Mouse (Mus musculus) intestine, embryonic 14.5 days (tissue): Measurements from ENCODE around the gene Agrn. TPM values are rescaled to one million over a fixed set of nuclear protein-coding genes. Genes with fewer than 3 reads are reported as not detected.
A peak's percentile ranks its signal among the peaks of the same experiment; 100 is the strongest.

Experiments
- ATAC-seq: fragments of 200-750 bp; cut with Nextera tagmentation; replicated peaks from 2 replicates; pipeline ENCODE4 v1.8.0; 2017; ENCODE audit warnings: low read depth, moderate number of reproducible peaks, moderate TSS enrichment, moderate library complexity; ENCODE audit not compliant: low FRiP score, low TSS enrichment
- DNase-seq: peaks from one replicate; pipeline ENCODE4 v3.0.0-alpha.2; 2018; ENCODE audit warnings: low spot score
- H3K27ac ChIP-seq: fragments of 300-500 bp; sonication (generic); 2 replicates; pipeline ENCODE4 v1.5.1; 2014; ENCODE audit warnings: low read depth, mild to moderate bottlenecking, control low read depth
- H3K27me3 ChIP-seq: fragments of 300-500 bp; sonication (generic); replicated peaks from 2 replicates; pipeline ENCODE4 v1.6.1; 2014; ENCODE audit warnings: low read length, control low read depth; ENCODE audit not compliant: control insufficient read depth, insufficient read depth
- H3K36me3 ChIP-seq: fragments of 300-500 bp; sonication (generic); 2 replicates; pipeline ENCODE4 v1.6.1; 2014; ENCODE audit warnings: low read length, control low read depth; ENCODE audit not compliant: control insufficient read depth, insufficient read depth
- H3K4me1 ChIP-seq: fragments of 300-500 bp; sonication (generic); replicated peaks from 2 replicates; pipeline ENCODE4 v1.6.1; 2014; ENCODE audit warnings: low read length, control low read depth, mixed read lengths; ENCODE audit not compliant: control insufficient read depth, insufficient read depth
- H3K4me2 ChIP-seq: fragments of 300-500 bp; sonication (generic); 2 replicates; pipeline ENCODE4 v1.6.1; 2014; ENCODE audit warnings: low read length
- H3K4me3 ChIP-seq: fragments of 300-500 bp; sonication (generic); 2 replicates; pipeline ENCODE4 v1.5.1; 2014; ENCODE audit warnings: low read depth, low read length, control low read depth, mixed read lengths
- H3K9ac ChIP-seq: fragments of 300-500 bp; sonication (generic); 2 replicates; pipeline ENCODE4 v1.6.1; 2014; ENCODE audit warnings: mild to moderate bottlenecking, low read length
- H3K9me3 ChIP-seq: fragments of 300-500 bp; sonication (generic); 2 replicates; pipeline ENCODE4 v1.6.1; 2016; ENCODE audit warnings: low read length, control low read depth; ENCODE audit not compliant: control insufficient read depth
- WGBS: fragments of 180-500 bp; shearing (Covaris S2); extraction: QIAGEN DNeasy Blood & Tissue Kit; methylation state at CpG from one replicate; pipeline ENCODE4 v1.1.7; 2014; 5-methylcytosine and 5-hydroxymethylcytosine counted together
- polyA plus RNA-seq: library from polyadenylated mRNA; unstranded; fragments of >200 nt; fragmentation: Nextera tagmentation; extraction: Ambion mirVana; gene quantifications from 2 replicates; pipeline ENCODE4 v1.2.1, GENCODE M21; 2014

Gene Agrn
- polyA plus RNA-seq, 1 experiment from 2014 or later: 80.6 TPM

- H3K36me3 ChIP-seq: peaks cover 37% of the 10 kb centered on the region
- no peak overlapping the region for H3K4me3 ChIP-seq
- 34% methylated on average over 18 of the region's 18 CpGs for WGBS
- H3K27me3 ChIP-seq: no peaks in the 10 kb centered on the region
- H3K9me3 ChIP-seq: no peaks in the 10 kb centered on the region
- DNase-seq (no peak), ATAC-seq (0 out of 2 replicates have a peak, but pooled peaks have one; percentile 29)
- H3K4me1 ChIP-seq: peaks cover 8% of the 10 kb centered on the region; the same call in 1 of the 2 replicates
- H3K4me2 ChIP-seq: peak overlapping the region; percentile 28
- H3K27ac ChIP-seq: no peak overlapping the region
- H3K9ac ChIP-seq: no peak overlapping the region
These were observed 30.6 kb upstream of the Agrn start for GRCm38 (mm10) chr4:156227752-156228392.

GRCm38 (mm10) chr4:156224276-156224675 lies 27.0 kb upstream of the Agrn start:
- Histone ChIP-seq H3K9me3 (no peaks in the 10 kb centered on the region), H3K4me3 (no peak overlapping the region), H3K27ac (no peak overlapping the region), H3K4me1 (peaks cover 8% of the 10 kb centered on the region; the same call in 1 of the 2 replicates), H3K36me3 (peaks cover 13% of the 10 kb centered on the region), H3K9ac (no peak overlapping the region), H3K27me3 (no peaks in the 10 kb centered on the region), H3K4me2 (no peak overlapping the region)
- no peak for DNase-seq
- 87% methylated on average over 2 of the region's 2 CpGs for WGBS
- ATAC-seq: no peak

- WGBS: 90% methylated on average over 11 of the region's 11 CpGs
- no peak overlapping the region for H3K4me3 ChIP-seq
- ATAC-seq (no peak), DNase-seq (no peak)
- no peaks in the 10 kb centered on the region for H3K4me1 ChIP-seq
- H3K9ac ChIP-seq: no peak overlapping the region
- H3K4me2 ChIP-seq: no peak overlapping the region
- no peaks in the 10 kb centered on the region for H3K27me3 ChIP-seq
- H3K27ac ChIP-seq: no peak overlapping the region
- no peaks in the 10 kb centered on the region for H3K9me3 ChIP-seq
- peaks cover 10% of the 10 kb centered on the region; the same call in 1 of the 2 replicates for H3K36me3 ChIP-seq
These were observed 22.6 kb upstream of the Agrn start for GRCm38 (mm10) chr4:156219936-156220335.

GRCm38 (mm10) chr4:156217838-156218237 lies 20.6 kb upstream of the Agrn start:
- peaks cover 9% of the 10 kb centered on the region; the same call in 1 of the 2 replicates for H3K36me3 ChIP-seq
- no peak for ATAC-seq
- no peaks in the 10 kb centered on the region for H3K4me1 ChIP-seq
- WGBS: 86% methylated on average over 14 of the region's 16 CpGs
- H3K4me3 ChIP-seq: no peak overlapping the region
- H3K4me2 ChIP-seq: no peak overlapping the region
- no peak overlapping the region for H3K9ac ChIP-seq
- no peak overlapping the region for H3K27ac ChIP-seq
- H3K27me3 ChIP-seq: no peaks in the 10 kb centered on the region
- no peaks in the 10 kb centered on the region for H3K9me3 ChIP-seq
- no peak for DNase-seq

- Histone ChIP-seq H3K27me3 (no peaks in the 10 kb centered on the region), H3K27ac (no peak overlapping the region), H3K36me3 (peaks cover 3% of the 10 kb centered on the region; the same call in 1 of the 2 replicates), H3K4me2 (no peak overlapping the region), H3K9me3 (no peaks in the 10 kb centered on the region), H3K4me3 (no peak overlapping the region), H3K9ac (no peak overlapping the region), H3K4me1 (no peaks in the 10 kb centered on the region)
- ATAC-seq (no peak), DNase-seq (no peak)
- WGBS: 78% methylated on average over 16 of the region's 16 CpGs
These were observed 19.9 kb upstream of the Agrn start for GRCm38 (mm10) chr4:156217022-156217669.

GRCm38 (mm10) chr4:156216196-156216595 lies 18.9 kb upstream of the Agrn start:
- no peak overlapping the region for H3K27ac ChIP-seq
- whole genome bisulfite sequencing: 95% methylated on average over 2 of the region's 2 CpGs
- no peaks in the 10 kb centered on the region for H3K36me3 ChIP-seq
- no peaks in the 10 kb centered on the region for H3K4me1 ChIP-seq
- no peak for ATAC-seq
- DNase-seq: no peak
- no peaks in the 10 kb centered on the region for H3K27me3 ChIP-seq
- no peak overlapping the region for H3K9ac ChIP-seq
- no peak overlapping the region for H3K4me2 ChIP-seq
- H3K4me3 ChIP-seq: no peak overlapping the region
- H3K9me3 ChIP-seq: no peaks in the 10 kb centered on the region

GRCm38 (mm10) chr4:156215649-156216048 lies 18.4 kb upstream of the Agrn start, which contains the start of gene Perm1:
Gene Perm1 (plus strand): TSS chr4:156215868.
- Histone ChIP-seq H3K4me1 (no peaks in the 10 kb centered on the region), H3K27ac (no peak within 1 kb of the TSS), H3K9me3 (no peaks in the 10 kb centered on the region), H3K27me3 (no peaks in the 10 kb centered on the region), H3K4me2 (no peak within 1 kb of the TSS), H3K4me3 (no peak within 1 kb of the TSS), H3K36me3 (no peaks in the 10 kb centered on the region), H3K9ac (no peak within 1 kb of the TSS)
- no peak for ATAC-seq
- 69% methylated on average over 4 of the region's 4 CpGs for WGBS
- no peak for DNase-seq

- H3K9me3 ChIP-seq: no peaks in the 10 kb centered on the region
- ATAC-seq: no peak
- H3K9ac ChIP-seq: no peak overlapping the region
- H3K27ac ChIP-seq: no peak overlapping the region
- no peaks in the 10 kb centered on the region for H3K4me1 ChIP-seq
- 91% methylated on average over 13 of the region's 13 CpGs for WGBS
- no peaks in the 10 kb centered on the region for H3K27me3 ChIP-seq
- H3K4me2 ChIP-seq: no peak overlapping the region
- H3K4me3 ChIP-seq: no peak overlapping the region
- DNase-seq: no peak
- no peaks in the 10 kb centered on the region for H3K36me3 ChIP-seq
These were observed 15.8 kb upstream of the Agrn start for GRCm38 (mm10) chr4:156213134-156213533.
